Mouse (Mus musculus) CD4-positive helper T cell, adult 2 months (primary cell): ENCODE results near the gene Ccdc122.
"Not testable (repeated sequence)": the region's sequence is repeated elsewhere in the genome, so short reads cannot be mapped to it uniquely, and the experiment has no call there.

Source experiments
- DNase-seq: peaks from one replicate; pipeline ENCODE4 v3.0.0-alpha.2; 2012; ENCODE audit warnings: low read depth, missing footprints, low spot score

The Ccdc122 gene

DNA sequence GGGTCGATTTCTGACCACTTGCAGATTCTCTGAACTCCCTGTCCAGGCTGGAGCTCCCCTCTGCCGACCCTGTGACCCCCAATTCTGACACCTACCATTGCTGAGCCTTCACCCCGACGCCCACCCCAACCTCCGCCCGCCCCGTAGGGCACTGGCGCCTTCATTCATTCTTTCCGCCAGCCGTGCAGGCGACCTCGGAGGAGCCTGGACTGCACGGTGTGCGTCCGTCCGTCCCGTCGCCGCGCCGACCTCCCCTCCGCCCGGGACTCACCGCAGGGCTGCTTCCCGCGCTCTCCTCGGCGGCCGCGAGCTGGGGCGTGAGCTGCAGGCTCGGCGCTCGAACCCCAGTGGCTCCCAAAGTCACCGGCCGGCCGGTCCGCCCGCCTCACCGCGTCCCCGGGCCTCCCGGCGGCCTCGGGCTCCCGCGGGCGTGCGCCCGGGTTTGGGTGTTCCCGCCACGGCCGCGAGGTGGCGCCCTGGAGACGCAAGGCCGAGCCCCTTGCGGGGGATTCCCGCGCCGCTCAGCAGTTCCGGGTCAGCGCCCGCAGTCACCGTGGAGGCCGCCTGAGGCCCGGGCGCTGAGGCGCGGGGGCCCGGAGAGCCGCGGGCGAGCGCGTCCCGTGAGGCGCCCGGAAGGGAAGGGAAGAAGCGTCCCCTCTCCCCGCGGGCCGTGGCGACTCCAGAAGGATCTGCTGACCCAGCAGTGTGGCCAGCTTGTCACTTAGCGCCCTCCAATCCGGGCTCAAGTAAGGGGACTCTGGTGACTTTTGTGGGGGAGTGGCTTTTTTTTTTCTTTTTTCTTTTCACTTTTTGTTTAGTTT, at the start of gene Ccdc122, which contains the start of gene Lacc1:
Gene Ccdc122 (plus strand): TSS at position 547 of the 821 bp plus-strand sequence.
Gene Lacc1 (minus strand): TSS at position 679 of the 821 bp plus-strand sequence.
- peak; percentile 87 for DNase-seq

DNA sequence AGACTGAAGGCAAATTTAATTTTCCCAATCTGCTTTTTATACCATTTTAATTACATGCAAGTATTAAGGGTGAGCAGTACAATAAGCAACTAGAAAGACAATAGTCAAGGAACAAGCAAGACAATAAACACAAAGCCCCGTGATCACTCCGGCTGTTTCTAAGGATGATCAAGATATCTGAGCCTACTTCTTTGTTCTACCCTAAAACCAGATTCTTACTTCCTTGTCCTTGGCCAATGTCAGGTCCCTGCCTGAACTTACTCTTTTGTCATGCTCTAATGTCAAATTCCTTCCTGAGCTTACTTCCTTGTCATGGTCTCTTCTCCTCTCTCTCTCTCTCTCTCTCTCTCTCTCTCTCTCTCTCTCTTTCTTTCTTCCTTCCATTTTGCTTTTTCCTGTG, 46.2 kb upstream of the Ccdc122 start:
- DNase-seq: not testable (repeated sequence)

DNA sequence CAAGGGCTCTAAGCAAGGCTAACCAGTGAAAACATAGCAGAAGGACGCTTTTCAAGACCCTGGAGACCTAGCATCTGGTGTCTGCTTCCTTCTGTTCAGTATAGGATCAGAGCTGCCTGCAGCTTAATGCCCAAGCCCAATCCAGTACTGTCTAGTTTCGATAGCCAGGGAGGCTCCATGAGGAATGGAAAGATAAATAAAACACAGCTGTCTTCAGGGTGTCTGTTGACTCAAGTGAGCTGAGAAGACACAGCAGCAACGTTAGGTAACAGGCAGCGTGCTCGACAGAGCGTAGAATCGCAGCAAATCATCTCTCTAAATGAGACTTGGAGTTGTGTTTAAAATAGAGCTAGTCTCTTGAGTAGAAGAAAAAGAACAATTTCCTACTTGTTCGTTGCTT, 31.8 kb upstream of the Ccdc122 start:
- no peak for DNase-seq

DNA sequence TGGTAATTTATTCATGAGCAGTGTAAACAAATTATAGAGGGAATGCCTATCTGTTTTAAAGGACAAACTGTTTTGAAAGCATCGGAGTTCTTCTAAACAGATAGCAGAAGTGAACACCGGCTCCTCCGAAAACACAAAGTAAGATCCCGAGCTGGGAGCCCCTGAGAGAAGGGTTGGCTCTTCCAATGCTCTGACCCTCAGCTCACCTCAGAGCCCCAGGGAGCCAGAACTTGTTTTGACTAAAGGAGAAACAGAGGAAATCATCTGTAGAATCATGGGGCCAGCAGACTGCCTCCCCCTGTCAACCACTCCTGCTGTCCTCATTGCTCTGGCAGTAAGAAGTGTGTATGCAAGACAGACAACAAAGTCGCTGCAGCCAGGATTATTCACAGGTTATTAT, 31.0 kb upstream of the Ccdc122 start:
- DNase-seq: no peak

DNA sequence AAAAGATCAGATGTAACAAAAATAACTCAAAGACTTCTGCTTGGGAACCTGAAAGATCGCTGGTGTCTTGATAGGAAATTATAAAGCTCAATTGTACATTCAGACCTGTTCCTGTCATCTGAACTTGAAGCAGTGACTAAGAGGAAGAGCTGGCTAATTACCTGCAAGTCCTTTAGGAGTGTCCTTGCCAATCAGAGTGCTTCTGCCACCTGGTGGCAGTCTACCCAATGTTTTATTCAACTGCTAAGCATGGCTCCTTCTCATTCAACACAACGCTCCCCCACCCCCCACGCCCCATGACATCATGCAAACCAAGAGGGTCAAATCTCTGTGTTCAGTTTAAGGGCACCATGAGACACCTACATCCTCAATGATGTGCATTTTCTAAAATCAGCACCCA, 28.3 kb upstream of the Ccdc122 start:
- peak; percentile 51 for DNase-seq

DNA sequence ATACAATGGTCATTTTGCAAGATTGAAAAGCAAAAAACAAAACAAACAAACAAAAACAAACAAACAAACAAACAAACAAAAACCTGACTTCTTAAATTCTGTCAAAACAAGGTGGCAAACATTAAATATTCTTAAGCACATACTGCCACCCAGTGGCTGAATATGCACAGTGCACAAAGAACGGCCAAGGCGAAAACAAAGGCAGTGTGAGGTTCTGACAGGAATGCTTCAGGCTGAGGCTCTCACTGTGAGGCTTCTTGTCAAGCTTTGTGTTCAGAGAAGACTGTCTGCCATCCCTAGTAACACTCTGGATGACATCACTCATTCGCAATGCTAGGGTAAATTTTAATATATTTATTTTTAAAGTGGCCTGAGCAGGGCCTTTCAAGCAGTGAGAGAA, 24.8 kb upstream of the Ccdc122 start:
- peak; percentile 45 for DNase-seq

DNA sequence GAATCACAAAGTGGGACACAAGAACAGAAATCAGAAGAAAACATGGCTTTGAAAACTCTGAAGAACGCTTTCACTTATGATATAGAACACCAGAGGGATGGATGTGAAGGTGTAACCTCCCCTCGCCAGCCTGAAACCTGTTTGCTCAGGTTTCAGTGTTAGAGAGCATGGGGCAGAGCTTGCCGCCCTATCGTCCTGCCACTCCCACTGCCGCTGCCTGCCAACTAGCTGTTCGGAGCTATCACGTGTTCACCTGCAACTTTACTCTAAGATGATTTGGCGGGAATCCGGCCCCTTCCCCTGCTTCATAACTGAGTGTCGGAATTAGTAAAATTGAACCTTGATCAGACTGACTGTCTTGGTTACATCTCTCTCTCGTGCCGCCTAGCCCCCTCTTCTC, 19.8 kb upstream of the Ccdc122 start:
- DNase-seq: not testable (repeated sequence)

DNA sequence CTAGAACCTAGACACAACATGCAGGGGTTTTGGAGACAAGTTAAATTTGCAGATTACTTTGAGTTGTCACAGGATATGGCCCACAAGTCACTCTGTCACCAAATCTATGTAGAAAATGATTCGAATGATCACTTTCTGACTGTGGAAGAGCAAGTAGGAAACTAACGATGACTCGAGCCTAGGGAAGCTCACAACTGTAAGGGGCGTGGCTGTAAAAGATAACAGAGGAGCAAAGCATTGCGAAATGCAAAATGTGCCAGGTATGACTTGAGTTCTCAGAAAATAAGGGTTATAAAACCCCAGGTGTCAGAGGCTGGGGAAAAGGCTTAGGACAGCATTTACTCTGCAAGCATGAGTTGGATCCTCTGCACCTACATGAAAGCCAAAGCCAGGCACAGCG, 19.4 kb upstream of the Ccdc122 start:
- no peak for DNase-seq

DNA sequence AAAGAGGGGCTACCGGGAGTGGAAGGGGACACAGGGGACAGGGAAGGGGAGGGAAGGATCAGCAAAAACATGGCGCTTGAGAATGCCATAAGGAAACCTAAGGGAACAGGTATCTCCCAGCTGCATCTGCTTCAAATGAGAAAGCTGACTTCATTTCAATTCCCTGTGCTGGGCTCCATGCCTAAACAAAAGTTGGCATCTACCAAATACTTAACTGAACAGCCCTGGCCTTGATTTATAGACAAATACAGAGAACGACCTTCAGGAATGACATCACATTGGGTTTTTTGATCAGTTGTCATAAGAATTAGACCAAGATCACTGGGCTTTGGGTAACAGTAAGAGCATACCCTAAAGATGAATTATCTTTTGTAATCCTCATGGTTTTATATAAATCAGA, 12.1 kb upstream of the Ccdc122 start:
- no peak for DNase-seq

DNA sequence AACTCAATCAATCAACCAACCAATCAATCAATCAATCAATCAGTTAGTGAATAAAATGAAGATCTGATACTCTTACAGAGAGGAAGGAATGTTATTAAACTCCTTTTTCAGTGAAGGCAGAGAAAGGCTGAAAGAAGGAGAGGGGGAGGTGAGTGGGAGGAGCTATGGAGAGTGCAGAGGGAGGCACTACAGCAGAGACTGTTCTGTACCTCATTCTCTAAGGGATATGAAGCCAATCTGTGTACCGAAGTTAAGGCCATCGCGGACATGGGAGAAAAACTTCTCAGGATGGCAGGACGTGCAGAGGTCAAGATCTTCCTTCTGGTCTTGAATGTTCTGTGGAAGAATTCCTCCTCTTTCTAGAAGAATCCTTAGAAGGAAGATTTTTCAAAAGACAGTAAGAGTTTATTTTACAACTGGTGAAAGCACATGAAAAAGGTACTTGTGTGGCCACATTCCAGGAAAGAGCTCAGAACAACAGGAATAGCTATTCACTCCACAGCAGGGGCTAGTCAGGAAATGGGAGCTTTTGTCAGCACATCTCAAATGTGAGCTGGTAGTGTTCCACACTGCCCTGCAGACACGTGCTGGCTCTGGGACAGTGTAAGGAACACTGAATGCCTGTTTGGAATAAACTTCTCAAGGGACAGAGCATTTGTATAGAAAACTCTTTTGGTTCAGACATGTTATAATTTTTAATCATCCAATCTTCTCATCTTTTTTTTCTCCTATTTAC, 7.1 kb upstream of the Ccdc122 start:
- no peak for DNase-seq

DNA sequence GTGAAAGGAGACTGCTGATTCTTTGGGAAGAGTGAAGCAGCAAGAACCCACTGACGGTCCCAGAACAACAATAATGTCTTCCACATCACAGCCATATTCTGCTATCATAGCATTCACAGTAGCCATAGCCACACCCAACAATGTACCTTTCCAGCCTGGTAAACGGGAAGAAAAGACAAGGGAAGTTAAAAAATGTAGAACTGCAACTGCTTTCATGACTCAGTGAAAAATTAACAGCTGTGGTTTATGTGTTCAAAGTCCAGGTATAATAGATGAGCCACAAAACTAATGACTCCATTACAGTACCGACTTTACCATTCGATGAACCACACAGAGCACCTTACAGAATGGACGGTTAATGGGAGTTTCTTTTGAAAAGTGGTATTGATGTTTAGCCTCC, 5.8 kb upstream of the Ccdc122 start:
- no peak for DNase-seq

DNA sequence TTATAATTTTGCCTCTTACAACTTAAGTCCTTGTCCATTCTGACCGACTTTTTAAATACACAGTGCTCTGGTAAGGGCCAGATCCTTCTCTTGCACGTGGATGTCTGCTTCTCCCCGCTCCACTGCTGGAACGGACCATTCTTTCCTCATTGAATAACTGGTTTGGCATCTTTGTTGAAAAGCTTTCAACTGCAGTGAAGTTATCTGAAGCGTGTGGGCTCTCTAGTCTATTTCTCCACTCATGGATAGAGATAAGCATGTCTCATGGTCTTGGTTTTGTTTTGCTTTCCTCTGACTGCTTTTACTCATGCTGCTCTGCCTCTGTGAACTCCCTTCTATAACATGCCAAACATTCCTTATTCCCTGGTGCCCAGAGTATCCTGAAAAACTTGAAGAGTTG, 4.1 kb upstream of the Ccdc122 start:
- DNase-seq: no peak

DNA sequence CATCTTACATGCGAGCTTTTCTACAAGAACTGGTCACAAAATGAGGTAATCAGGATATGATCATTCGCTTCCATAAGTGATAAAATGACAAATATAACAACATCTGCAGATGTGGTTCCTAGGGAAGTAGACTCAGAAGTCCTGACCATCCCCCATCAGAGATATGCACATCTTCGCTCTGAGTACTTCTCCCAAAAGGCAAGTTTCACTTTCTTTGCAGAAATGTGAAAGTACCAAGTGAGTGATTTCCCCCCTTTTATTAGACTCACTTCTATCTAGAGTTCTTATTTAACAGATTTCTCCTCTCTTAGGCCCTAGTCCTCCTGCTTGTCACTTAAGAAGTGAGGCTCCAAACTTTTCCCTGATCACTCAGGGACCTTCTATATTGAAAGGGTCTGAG, 3.2 kb upstream of the Ccdc122 start:
- no peak for DNase-seq

DNA sequence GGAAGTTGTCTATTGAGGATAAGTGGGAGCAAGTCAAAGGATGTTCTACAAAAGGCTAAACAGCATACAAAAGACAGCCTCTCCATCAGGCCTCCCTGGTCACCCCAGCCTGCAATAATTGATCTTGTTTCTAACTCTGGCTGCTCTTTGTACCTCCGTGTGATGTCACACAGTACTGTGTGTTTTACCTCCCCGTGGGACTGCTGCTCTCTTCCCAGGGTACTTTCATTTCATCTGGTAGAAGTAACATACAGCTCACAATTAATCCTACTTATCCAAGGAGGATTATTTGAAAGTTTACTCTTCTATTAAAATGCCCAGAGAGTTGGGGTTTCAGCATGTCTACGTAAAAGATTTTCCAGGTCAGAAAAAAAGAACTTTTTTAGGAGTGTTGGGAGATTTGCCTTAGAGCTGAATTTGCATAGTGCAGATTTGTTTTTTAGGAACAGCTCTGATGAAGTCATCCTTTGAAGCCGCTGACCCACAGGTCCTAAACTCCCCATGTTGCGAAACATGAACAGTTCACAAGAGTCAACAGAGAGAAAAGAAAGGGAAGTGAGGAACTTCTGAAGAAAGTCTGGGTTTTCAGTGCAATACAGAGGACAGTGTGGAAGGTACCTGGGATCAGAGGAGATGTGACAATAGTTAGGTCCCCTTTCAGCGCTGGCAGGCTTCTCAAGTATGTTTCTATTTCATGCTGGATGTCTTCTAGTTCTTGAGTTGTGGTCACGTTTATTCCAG, 2.2 kb upstream of the Ccdc122 start:
- DNase-seq: no peak

DNA sequence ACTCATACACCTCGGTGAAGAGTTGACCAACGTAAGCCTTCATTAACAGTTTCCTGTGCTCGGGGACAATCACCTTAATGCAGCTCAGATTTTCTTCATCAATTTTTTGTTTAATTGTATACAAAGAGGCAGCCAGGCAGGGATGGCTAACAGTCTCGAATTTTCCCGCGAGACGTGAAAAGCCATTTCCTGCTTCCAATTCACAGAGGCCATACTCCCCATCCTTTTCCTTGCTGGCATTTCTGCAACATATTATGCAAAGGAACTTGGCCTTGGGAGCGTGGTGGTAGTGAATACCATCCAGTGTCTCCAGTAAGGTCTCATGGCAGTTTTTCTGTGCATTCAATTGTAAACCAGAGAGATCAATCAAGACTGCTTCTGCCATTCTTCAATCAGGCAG, 1.6 kb upstream of the Ccdc122 start:
- DNase-seq: no peak

DNA sequence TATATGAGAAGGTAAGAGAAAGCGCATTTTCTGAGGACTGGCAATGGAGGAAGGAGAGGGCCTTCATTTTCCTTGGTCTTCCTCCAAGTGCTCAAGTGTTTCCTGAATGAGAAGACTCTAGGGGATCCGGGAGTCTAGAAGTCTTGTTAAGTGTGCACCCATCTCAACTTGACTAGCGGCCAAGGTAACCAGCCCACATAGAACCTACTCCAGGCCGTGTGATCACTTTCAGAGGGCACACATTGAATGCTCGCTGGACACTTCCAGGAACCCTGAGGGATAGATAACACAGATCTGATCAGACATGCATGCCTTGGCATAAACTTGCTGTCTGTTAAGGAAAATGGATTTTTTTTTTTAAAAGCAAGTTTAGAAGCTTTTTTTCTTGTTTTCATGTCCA, 758 bp downstream of the Ccdc122 start:
- no peak for DNase-seq

DNA sequence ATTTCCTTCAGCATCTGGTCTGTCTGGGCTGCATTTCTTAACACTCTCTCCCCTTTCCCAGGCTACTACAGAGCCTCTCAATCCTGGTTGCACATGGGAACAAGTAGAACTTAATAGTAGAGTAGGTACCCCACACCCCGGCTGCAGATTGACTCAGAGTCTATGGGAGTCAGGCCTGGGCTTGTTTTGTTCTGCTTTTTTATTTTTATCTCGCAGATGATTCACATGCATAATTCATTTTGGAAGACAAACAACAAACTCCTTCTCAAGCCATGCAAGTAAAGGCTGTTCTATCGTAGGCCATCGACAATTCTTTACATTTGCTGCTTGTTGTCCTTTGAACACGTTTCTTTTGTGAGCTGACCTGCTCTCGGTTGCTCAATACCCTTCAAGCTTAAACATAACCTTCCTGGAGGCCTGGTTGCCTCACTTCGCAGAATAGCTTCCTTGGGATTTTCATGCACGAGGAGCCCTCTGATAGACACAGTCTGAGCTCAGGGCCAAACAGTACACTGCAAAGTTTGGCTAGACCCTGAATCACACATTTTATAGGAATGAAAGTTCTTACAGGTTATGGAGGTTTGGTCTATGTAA, 1.4 kb downstream of the Ccdc122 start:
- no peak for DNase-seq

DNA sequence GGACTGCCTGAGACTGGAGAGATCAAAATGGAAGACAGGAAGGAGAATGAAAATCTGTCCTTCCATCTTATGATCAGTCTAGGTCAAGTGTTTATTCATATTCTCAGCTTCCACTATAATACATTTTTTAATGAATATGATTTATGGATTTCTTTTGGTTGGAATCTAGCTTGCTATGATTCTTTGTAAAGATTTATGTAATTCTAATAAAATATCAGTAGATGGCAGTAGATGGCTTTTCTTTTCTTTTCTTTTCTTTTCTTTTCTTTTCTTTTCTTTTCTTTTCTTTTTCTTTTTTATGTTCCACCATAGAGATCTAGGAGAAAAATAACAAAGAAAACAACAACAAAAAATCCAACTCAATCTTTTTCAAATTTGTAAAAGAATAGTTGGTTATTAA, 16.7 kb downstream of the Ccdc122 start:
- DNase-seq: no peak

DNA sequence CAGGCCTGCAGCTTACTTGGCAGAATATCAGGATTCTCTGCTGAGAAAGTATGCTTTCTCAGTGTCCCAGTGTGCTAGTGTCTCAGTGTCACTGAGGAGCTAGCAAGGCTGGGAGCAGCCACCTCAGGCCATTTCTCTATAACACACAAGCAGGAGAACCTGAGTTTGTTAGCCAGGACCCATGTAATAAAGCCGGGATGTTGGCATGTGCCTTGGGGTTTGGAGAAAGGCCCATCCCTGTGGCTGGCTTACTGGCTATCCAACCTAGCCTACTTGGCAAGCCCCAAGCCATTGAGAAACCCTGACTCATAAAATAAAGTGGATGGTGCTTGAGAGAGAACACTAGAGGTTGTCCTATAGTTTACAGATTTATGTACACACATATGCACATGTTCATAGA, 32.8 kb downstream of the Ccdc122 start:
- DNase-seq: no peak

DNA sequence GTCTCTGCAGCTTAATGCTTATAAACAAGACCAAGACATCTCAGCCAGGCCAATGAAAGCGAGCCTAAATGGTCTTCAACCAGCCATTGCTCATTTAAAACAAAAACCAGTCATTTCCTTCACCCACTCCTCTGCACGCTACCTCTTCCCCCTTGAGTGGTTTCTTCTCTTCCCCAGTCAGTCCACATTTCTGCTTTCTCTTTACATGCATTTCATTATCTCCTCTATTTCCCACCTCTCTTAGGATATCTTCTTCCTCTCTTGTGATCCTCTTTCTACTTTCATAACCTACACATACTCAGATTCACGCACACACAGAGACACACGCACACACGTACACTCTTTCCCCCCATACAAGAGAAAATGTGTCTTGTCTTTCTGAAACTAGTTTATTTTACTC, 44.7 kb downstream of the Ccdc122 start:
- no peak for DNase-seq

DNA sequence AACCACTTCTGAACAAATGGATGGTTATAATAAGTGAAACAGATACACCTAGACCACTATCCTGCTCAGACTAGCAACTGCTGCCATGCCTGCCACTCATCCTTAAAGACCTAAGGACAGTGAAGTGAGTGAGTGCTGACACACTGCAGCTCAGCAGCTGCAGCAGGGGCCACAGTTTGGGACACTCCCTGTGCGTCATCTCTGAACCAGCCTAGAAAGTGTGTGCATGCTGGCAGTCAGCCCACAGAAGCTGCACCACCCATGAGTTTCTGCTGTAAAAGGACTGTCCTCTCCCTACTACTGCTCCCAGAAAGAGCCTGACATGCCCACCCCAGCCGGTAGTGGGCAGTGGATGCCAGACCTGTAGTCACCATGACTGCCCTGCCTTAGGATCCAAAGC, 63.7 kb downstream of the Ccdc122 start:
- no peak for DNase-seq

DNA sequence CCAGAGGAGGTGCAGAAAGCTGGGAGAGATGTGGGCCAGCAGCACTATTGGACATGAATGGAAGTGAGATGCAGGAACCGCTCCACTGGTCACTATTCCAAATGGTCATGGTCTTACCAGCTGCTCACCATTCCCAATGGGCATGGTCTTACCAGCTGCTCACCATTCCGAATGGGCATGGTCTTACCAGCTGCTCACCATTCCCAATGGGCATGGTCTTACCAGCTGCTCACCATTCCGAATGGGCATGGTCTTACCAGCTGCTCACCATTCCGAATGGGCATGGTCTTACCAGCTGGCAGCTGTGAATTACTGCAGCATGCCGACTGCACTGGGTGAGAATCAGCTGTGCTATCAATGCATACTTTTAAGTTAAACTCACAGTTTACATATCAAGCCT, 74.0 kb downstream of the Ccdc122 start:
- not testable (repeated sequence) for DNase-seq
